Comparison of ENCODE assay signal across 8 mouse cellular contexts in the genomic region with DNA sequence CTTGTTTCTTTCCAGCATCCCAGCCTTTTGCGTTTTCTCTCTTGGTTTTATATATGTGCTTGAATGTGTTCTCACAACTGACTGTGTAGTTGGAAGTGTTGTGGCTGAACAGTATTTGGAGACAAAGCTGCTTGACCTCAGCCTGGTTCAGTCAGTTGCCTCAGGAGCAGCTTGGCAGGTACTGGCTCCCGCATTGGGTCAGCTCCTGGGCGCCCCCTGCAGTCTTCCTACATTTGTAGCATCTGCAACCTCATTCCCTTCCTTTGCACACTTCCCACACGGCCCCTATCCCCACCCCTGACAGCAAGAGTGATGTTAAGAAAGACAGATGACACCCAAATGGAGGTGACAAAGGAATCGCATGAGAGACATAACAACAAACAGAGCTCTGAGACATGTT. TPM values are rescaled to one million over a fixed set of nuclear protein-coding genes. Genes with fewer than 3 reads are reported as not detected.
DNase-seq lines count a peak whose midpoint lies in the region; ATAC-seq lines count a peak whose summit lies in the region.

No protein-coding gene starts in this region.

- DNase-seq in CD4-positive helper T cell, adult 2 months (ENCODE audit: low read depth, low spot score): peak; percentile 43
- DNase-seq in T-cell, adult 2 months (ENCODE audit: low spot score): peak; percentile 30
- peak; percentile 87 to 93 for DNase-seq in cerebellum, postnatal 25 days
- DNase-seq in heart, adult 8-10 months (ENCODE audit: low spot score): peak; percentile 74
- DNase-seq in layer of hippocampus, postnatal 36 days: peak; percentile 43
- peak; percentile 86 for DNase-seq in lung, postnatal 36 days
- peak; percentile 14 to 62 for DNase-seq in spleen, adult 18-20 months

- ATAC-seq in monocyte, adult 5-6 weeks (replicated peaks; ENCODE audit: insufficient number of reproducible peaks, low FRiP score, low TSS enrichment, poor library complexity, severe bottlenecking): no peak

RNA-seq across cellular contexts. Expression of gene Pax4, which starts 11.4 kb away (rescaled TPM):
- not detected for total RNA-seq in heart, adult 8-10 months (2022)
- total RNA-seq in layer of hippocampus, postnatal 36 days (2021): not detected
- total RNA-seq in monocyte, adult 5-6 weeks (2017): not detected in 3 replicates

RNA-seq across cellular contexts. Expression of gene Snd1, which starts 14.4 kb away (rescaled TPM):
- total RNA-seq in heart, adult 8-10 months (2022): 10 to 100 TPM; 70.6 to 88.2 (median 80.3) TPM
- total RNA-seq in layer of hippocampus, postnatal 36 days (2021): 100 to 1,000 TPM; 107 to 114 TPM
- 110 to 122 TPM (median 119 TPM) in 3 replicates for total RNA-seq in monocyte, adult 5-6 weeks (2017)

RNA-seq across cellular contexts. Expression of gene Gcc1, which starts 32.3 kb away (rescaled TPM):
- 10 to 100 TPM in 1 of 4 experiments, 1 to 10 TPM in 3; 7.7 to 12.3 (median 8.9) TPM for total RNA-seq in heart, adult 8-10 months (2022)
- total RNA-seq in layer of hippocampus, postnatal 36 days (2021): 10 to 100 TPM; 17.9 to 20.1 TPM
- total RNA-seq in monocyte, adult 5-6 weeks (2017): 19.5 to 31.0 TPM (median 23.3 TPM) in 3 replicates

RNA-seq across cellular contexts. Expression of gene Fscn3, which starts 32.9 kb away (rescaled TPM):
- total RNA-seq in heart, adult 8-10 months (2022): not detected
- total RNA-seq in layer of hippocampus, postnatal 36 days (2021): under 1 TPM in 1 of 2 experiments, not detected in 1; 0.17 TPM
- total RNA-seq in monocyte, adult 5-6 weeks (2017): not detected in 3 replicates

RNA-seq across cellular contexts. Expression of gene Arf5, which starts 37.2 kb away (rescaled TPM):
- 100 to 1,000 TPM; 135 to 166 (median 152) TPM for total RNA-seq in heart, adult 8-10 months (2022)
- total RNA-seq in layer of hippocampus, postnatal 36 days (2021): 100 to 1,000 TPM; 272 to 305 TPM
- total RNA-seq in monocyte, adult 5-6 weeks (2017): 29.5 to 45.0 TPM (median 41.6 TPM) in 3 replicates

Comparison
In these comparisons a context has a peak if more than half of its experiments do, and no peak if none do; other contexts are left out.
1. DNase-seq: peak in every context shown above with its lines; median percentile 90 in cerebellum, postnatal 25 days; 86 in lung, postnatal 36 days; 74 in heart, adult 8-10 months; 43 in CD4-positive helper T cell, adult 2 months; 43 in layer of hippocampus, postnatal 36 days; 38 in spleen, adult 18-20 months; 30 in T-cell, adult 2 months.